Mouse (Mus musculus) limb, embryonic 15.5 days (tissue): ENCODE measurements at regions not wholly inside any gene's neighbourhood (a gene's known extent, or its start where the extent isn't known, plus 50 kb on each side); places are given as distances from the start of the nearest gene placed in this dataset.

ENCODE experiments used
- ATAC-seq: fragments of 200-750 bp; cut with Nextera tagmentation; 2 replicates; pipeline ENCODE4 v1.8.0; 2017; ENCODE audit warnings: low read depth, moderate TSS enrichment; ENCODE audit not compliant: insufficient number of reproducible peaks, low FRiP score, low TSS enrichment
- H3K27ac ChIP-seq: fragments of 300-500 bp; sonication (generic); 2 replicates; pipeline ENCODE4 v1.5.1; 2015; ENCODE audit warnings: moderate library complexity, mild to moderate bottlenecking, inconsistent platforms
- H3K27me3 ChIP-seq: fragments of 300-500 bp; sonication (generic); 2 replicates; pipeline ENCODE4 v1.6.1; 2015; ENCODE audit warnings: inconsistent platforms
- H3K36me3 ChIP-seq: fragments of 300-500 bp; sonication (generic); 2 replicates; pipeline ENCODE4 v1.6.1; 2015; ENCODE audit warnings: inconsistent platforms
- H3K4me1 ChIP-seq: fragments of 300-500 bp; sonication (generic); 2 replicates; pipeline ENCODE4 v1.6.1; 2015; ENCODE audit warnings: inconsistent platforms
- H3K4me2 ChIP-seq: fragments of 300-500 bp; sonication (generic); 2 replicates; pipeline ENCODE4 v1.6.1; 2015; ENCODE audit warnings: mild to moderate bottlenecking, inconsistent platforms
- H3K4me3 ChIP-seq: fragments of 300-500 bp; sonication (generic); 2 replicates; pipeline ENCODE4 v1.5.1; 2015; ENCODE audit warnings: mild to moderate bottlenecking, inconsistent platforms
- H3K9ac ChIP-seq: fragments of 300-500 bp; sonication (generic); 2 replicates; pipeline ENCODE4 v1.6.1; 2015; ENCODE audit warnings: inconsistent platforms
- H3K9me3 ChIP-seq: fragments of 300-500 bp; sonication (generic); 2 replicates; pipeline ENCODE4 v1.6.1; 2016; ENCODE audit warnings: inconsistent platforms
- WGBS: fragments of 180-500 bp; shearing (Covaris S2); methylation state at CpG from one replicate; pipeline ENCODE4 v1.1.7; 2015; 5-methylcytosine and 5-hydroxymethylcytosine counted together

- no peak for ATAC-seq
- 48% methylated on average over 12 of the region's 12 CpGs for WGBS
- no peak overlapping the region for H3K4me2 ChIP-seq
Measured at GRCm38 (mm10) chr12:17113465-17114177, 63.1 kb downstream of the Kcnf1 start.

GRCm38 (mm10) chr12:17112781-17113464, 63.8 kb downstream of the Kcnf1 start:
- Histone ChIP-seq H3K27me3 (no peaks in the 10 kb centered on the region), H3K4me3 (no peak overlapping the region), H3K27ac (no peak overlapping the region), H3K4me1 (peaks cover 2% of the 10 kb centered on the region; the same call in 1 of the 2 replicates), H3K4me2 (no peak overlapping the region), H3K36me3 (no peaks in the 10 kb centered on the region), H3K9ac (no peak overlapping the region), H3K9me3 (no peaks in the 10 kb centered on the region)
- 44% methylated on average over 7 of the region's 7 CpGs for WGBS
- ATAC-seq: no peak

More at GRCm38 (mm10) chr12:17113465-17114177, 63.1 kb downstream of the Kcnf1 start:
- no peak overlapping the region for H3K9ac ChIP-seq
- no peaks in the 10 kb centered on the region for H3K36me3 ChIP-seq
- no peaks in the 10 kb centered on the region for H3K27me3 ChIP-seq
- H3K4me1 ChIP-seq: no peaks in the 10 kb centered on the region; the same call in 1 of the 2 replicates
- H3K9me3 ChIP-seq: no peaks in the 10 kb centered on the region
- no peak overlapping the region for H3K4me3 ChIP-seq
- H3K27ac ChIP-seq: no peak overlapping the region

GRCm38 (mm10) chr12:17106220-17106619, 70.5 kb downstream of the Kcnf1 start:
- ATAC-seq: no peak
- 77% methylated on average over 1 of the region's 1 CpGs for WGBS
- no peaks in the 10 kb centered on the region for H3K27me3 ChIP-seq
- no peak overlapping the region for H3K4me3 ChIP-seq
- 0 out of 2 replicates have a peak, but pooled peaks cover 2% of the 10 kb centered on the region for H3K4me1 ChIP-seq
- no peaks in the 10 kb centered on the region for H3K36me3 ChIP-seq
- no peak overlapping the region for H3K27ac ChIP-seq
- no peak overlapping the region for H3K4me2 ChIP-seq
- H3K9ac ChIP-seq: no peak overlapping the region
- no peaks in the 10 kb centered on the region for H3K9me3 ChIP-seq

- H3K4me2 ChIP-seq: no peak overlapping the region
- ATAC-seq: no peak
- no peak overlapping the region for H3K27ac ChIP-seq
- no peaks in the 10 kb centered on the region for H3K9me3 ChIP-seq
- H3K36me3 ChIP-seq: no peaks in the 10 kb centered on the region
- no peaks in the 10 kb centered on the region for H3K27me3 ChIP-seq
- 0 out of 2 replicates have a peak, but pooled peaks cover 2% of the 10 kb centered on the region for H3K4me1 ChIP-seq
- H3K4me3 ChIP-seq: no peak overlapping the region
- 79% methylated on average over 6 of the region's 6 CpGs for WGBS
- H3K9ac ChIP-seq: no peak overlapping the region
Measured at GRCm38 (mm10) chr12:17105057-17105712, 71.5 kb downstream of the Kcnf1 start.

GRCm38 (mm10) chr12:17101842-17102241, 74.8 kb downstream of the Kcnf1 start:
- 84% methylated on average over 3 of the region's 3 CpGs for WGBS
- no peak for ATAC-seq
- H3K4me1 ChIP-seq: peaks cover 6% of the 10 kb centered on the region
- H3K27ac ChIP-seq: no peak overlapping the region
- no peaks in the 10 kb centered on the region for H3K9me3 ChIP-seq
- no peak overlapping the region for H3K9ac ChIP-seq
- H3K36me3 ChIP-seq: no peaks in the 10 kb centered on the region
- H3K4me2 ChIP-seq: no peak overlapping the region
- no peaks in the 10 kb centered on the region for H3K27me3 ChIP-seq
- no peak overlapping the region for H3K4me3 ChIP-seq

GRCm38 (mm10) chr12:17097800-17098271, 78.9 kb downstream of the Kcnf1 start:
- ATAC-seq: no peak
- Histone ChIP-seq H3K27me3 (no peaks in the 10 kb centered on the region), H3K9ac (no peak overlapping the region), H3K36me3 (no peaks in the 10 kb centered on the region), H3K4me1 (peaks cover 7% of the 10 kb centered on the region), H3K9me3 (no peaks in the 10 kb centered on the region), H3K4me3 (no peak overlapping the region), H3K4me2 (peak overlapping the region; percentile 24), H3K27ac (no peak overlapping the region)
- 12% methylated on average over 15 of the region's 15 CpGs for WGBS

GRCm38 (mm10) chr12:17094758-17095157, 81.9 kb downstream of the Kcnf1 start:
- Histone ChIP-seq H3K4me3 (no peak overlapping the region), H3K27ac (no peak overlapping the region), H3K4me1 (peaks cover 13% of the 10 kb centered on the region), H3K36me3 (no peaks in the 10 kb centered on the region), H3K4me2 (no peak overlapping the region), H3K9me3 (no peaks in the 10 kb centered on the region), H3K27me3 (no peaks in the 10 kb centered on the region), H3K9ac (no peak overlapping the region)
- ATAC-seq: no peak
- 88% methylated on average over 4 of the region's 4 CpGs for WGBS

GRCm38 (mm10) chr12:17093772-17094171, 82.2 kb upstream of the 2410004P03Rik start:
- H3K9me3 ChIP-seq: no peaks in the 10 kb centered on the region
- no peak for ATAC-seq
- no peaks in the 10 kb centered on the region for H3K27me3 ChIP-seq
- peaks cover 15% of the 10 kb centered on the region for H3K4me1 ChIP-seq
- H3K4me2 ChIP-seq: no peak overlapping the region
- H3K27ac ChIP-seq: no peak overlapping the region
- H3K9ac ChIP-seq: no peak overlapping the region
- no peaks in the 10 kb centered on the region for H3K36me3 ChIP-seq
- no peak overlapping the region for H3K4me3 ChIP-seq
- WGBS: 54% methylated on average over 3 of the region's 3 CpGs

- no peaks in the 10 kb centered on the region for H3K9me3 ChIP-seq
- H3K4me3 ChIP-seq: no peak overlapping the region
- 46% methylated on average over 10 of the region's 10 CpGs for WGBS
- H3K36me3 ChIP-seq: no peaks in the 10 kb centered on the region
- no peaks in the 10 kb centered on the region for H3K27me3 ChIP-seq
- no peak overlapping the region for H3K27ac ChIP-seq
- no peak overlapping the region for H3K4me2 ChIP-seq
- H3K9ac ChIP-seq: no peak overlapping the region
- H3K4me1 ChIP-seq: 0 out of 2 replicates have a peak, but pooled peaks cover 9% of the 10 kb centered on the region
- ATAC-seq: no peak
Measured at GRCm38 (mm10) chr12:17091058-17091457, 79.5 kb upstream of the 2410004P03Rik start.

GRCm38 (mm10) chr12:17089710-17090339, 78.3 kb upstream of the 2410004P03Rik start:
- no peak overlapping the region for H3K4me3 ChIP-seq
- WGBS: 43% methylated on average over 7 of the region's 7 CpGs
- 0 out of 2 replicates have a peak, but pooled peaks cover 9% of the 10 kb centered on the region for H3K4me1 ChIP-seq
- H3K4me2 ChIP-seq: no peak overlapping the region
- H3K9ac ChIP-seq: no peak overlapping the region
- H3K36me3 ChIP-seq: no peaks in the 10 kb centered on the region
- H3K9me3 ChIP-seq: no peaks in the 10 kb centered on the region
- no peaks in the 10 kb centered on the region for H3K27me3 ChIP-seq
- no peak for ATAC-seq
- H3K27ac ChIP-seq: no peak overlapping the region

- WGBS: 23% methylated on average over 3 of the region's 3 CpGs
- 0 out of 2 replicates have a peak, but pooled peaks cover 6% of the 10 kb centered on the region for H3K4me1 ChIP-seq
- H3K27me3 ChIP-seq: no peaks in the 10 kb centered on the region
- H3K9ac ChIP-seq: no peak overlapping the region
- H3K4me3 ChIP-seq: no peak overlapping the region
- H3K9me3 ChIP-seq: no peaks in the 10 kb centered on the region
- no peak overlapping the region for H3K27ac ChIP-seq
- no peak overlapping the region for H3K4me2 ChIP-seq
- ATAC-seq: no peak
- H3K36me3 ChIP-seq: no peaks in the 10 kb centered on the region
Measured at GRCm38 (mm10) chr12:17087388-17087787, 75.9 kb upstream of the 2410004P03Rik start.
